Mouse (Mus musculus) heart, adult 2 months (tissue): ENCODE data around the gene Ccdc113. TPM values are rescaled to one million over a fixed set of nuclear protein-coding genes. Genes with fewer than 3 reads are reported as not detected.

Experiments
- DNase-seq, 2 experiments: peaks; one replicate each; pipeline ENCODE4 v3.0.0; 2021
- H3K27ac ChIP-seq: fragments of 200-600 bp; 2 replicates; pipeline ENCODE4 v1.8.1; 2022
- H3K27me3 ChIP-seq: fragments of 200-500 bp; 2 replicates; pipeline ENCODE4 v1.6.1; 2012; ENCODE audit warnings: mild to moderate bottlenecking, low read length, inconsistent platforms, mixed read lengths; ENCODE audit not compliant: control insufficient read depth, insufficient read depth
- H3K36me3 ChIP-seq: fragments of 200-500 bp; 2 replicates; pipeline ENCODE4 v1.6.1; 2012; ENCODE audit warnings: low read length, inconsistent platforms; ENCODE audit not compliant: control insufficient read depth, insufficient read depth
- H3K4me1 ChIP-seq: fragments of 200-500 bp; 2 replicates; pipeline ENCODE4 v1.6.1; 2011; ENCODE audit warnings: low read length; ENCODE audit not compliant: control insufficient read depth, insufficient read depth
- H3K4me3 ChIP-seq: fragments of 200-600 bp; 2 replicates; pipeline ENCODE4 v1.8.1; 2022
- H3K79me2 ChIP-seq: fragments of 200-500 bp; replicated peaks from 2 replicates; pipeline ENCODE4 v1.6.1; 2012; ENCODE audit warnings: mild to moderate bottlenecking, inconsistent platforms, low read length, moderate library complexity, mixed read lengths; ENCODE audit not compliant: control insufficient read depth, insufficient read depth
- H3K9ac ChIP-seq: fragments of 200-500 bp; 2 replicates; pipeline ENCODE4 v1.6.1; 2012; ENCODE audit warnings: low read depth, mild to moderate bottlenecking, control low read depth, inconsistent platforms, low read length, mixed read lengths
- CTCF ChIP-seq: fragments of 200-600 bp; IDR thresholded peaks from 2 replicates; pipeline ENCODE4 v1.8.1; 2022; ENCODE audit warnings: antibody characterized with exemption, mild to moderate bottlenecking, moderate library complexity
- EP300 ChIP-seq: fragments of 200-500 bp; IDR thresholded peaks from 2 replicates; pipeline ENCODE4 v1.6.1; 2011; ENCODE audit warnings: low read depth, low read length, control low read depth; ENCODE audit not compliant: insufficient read depth
- POLR2A ChIP-seq: fragments of 200-500 bp; IDR thresholded peaks from 2 replicates; pipeline ENCODE4 v1.6.1; 2011; ENCODE audit warnings: mild to moderate bottlenecking, low read depth, low read length, control low read depth; ENCODE audit not compliant: insufficient read depth
- WGBS: fragments of 180-500 bp; shearing (Covaris S2); methylation state at CpG from one replicate; pipeline ENCODE4 v1.1.7; 2018; 5-methylcytosine and 5-hydroxymethylcytosine counted together
- intact Hi-C: fragments of 180-260 bp; cut with DNase I; formaldehyde crosslinking; loops from one replicate; pipeline ENCODE4 v1.15.1; 2025
- long read RNA-seq: library from polyadenylated mRNA; stranded (forward); transcript quantifications from one replicate; pipeline ENCODE4 v2.0.0, GENCODE M21; 2021
- polyA plus RNA-seq: library from polyadenylated mRNA; depleted of rRNA; stranded (reverse); fragments of >200 nt; gene quantifications from 2 replicates; pipeline ENCODE4 v1.2.3, GENCODE M21; 2012; rRNA removed
- total RNA-seq, 2 experiments: library from RNA; stranded (reverse); gene quantifications; 2 replicates each; pipeline ENCODE4 v1.2.3; 2021

The Ccdc113 gene
- not detected for total RNA-seq
- 0.14 TPM in 1 of 2 replicates, not detected in the other for polyA plus RNA-seq
- long read RNA-seq, result 0 reads

DNA sequence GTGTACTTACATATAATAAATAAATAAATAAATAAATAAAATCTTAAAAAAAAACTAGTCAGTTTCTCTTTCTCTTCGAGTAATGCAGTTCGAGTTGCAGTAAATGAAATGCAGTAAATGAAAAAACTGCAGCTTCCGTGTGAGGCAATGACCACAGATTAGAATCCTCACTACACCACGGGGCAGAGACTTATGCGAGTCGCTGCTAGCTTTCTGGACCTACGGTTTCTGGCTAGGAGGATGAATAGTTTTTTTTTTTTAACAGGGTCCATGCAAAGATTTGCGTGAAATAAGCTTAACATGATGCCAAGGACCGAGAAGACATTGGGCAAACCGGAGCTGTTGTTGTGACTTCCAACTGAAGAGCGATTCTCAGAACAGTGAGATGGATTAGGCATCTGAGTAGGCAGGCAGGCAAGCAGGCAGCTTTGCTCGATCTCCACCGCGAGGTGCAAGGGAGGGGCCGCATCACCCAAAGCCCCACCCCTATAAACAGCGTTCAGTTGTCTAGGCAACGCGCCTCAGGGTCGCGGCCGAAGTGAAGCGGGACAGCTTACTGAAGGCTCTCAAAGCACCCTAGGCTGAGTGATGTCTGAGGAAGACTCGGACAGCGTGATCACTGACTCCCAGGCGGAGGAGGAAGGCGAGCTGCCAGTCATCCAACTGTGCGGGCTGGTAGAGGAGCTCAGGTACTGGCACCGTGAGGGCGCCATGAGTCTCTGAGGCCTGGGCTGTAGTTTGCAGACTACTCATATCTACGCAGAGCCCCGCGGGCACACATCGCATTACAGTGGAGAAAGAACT is at the start of gene Ccdc113:
Gene Ccdc113 (plus strand): TSS at position 502 of the 804 bp plus-strand sequence.
- Histone ChIP-seq H3K9ac (0 out of 2 replicates have a peak within 1 kb of the TSS, but pooled peaks have one; percentile 9), H3K4me3 (peak within 1 kb of the TSS; percentile 43), H3K27me3 (no peaks in the 10 kb centered on the region), H3K36me3 (no peaks in the 10 kb centered on the region), H3K4me1 (no peaks in the 10 kb centered on the region), H3K79me2 (no peaks in the 10 kb centered on the region), H3K27ac (no peak within 1 kb of the TSS)
- intact Hi-C loops, result no loop called here
- peak; percentile 27 to 55 for DNase-seq
- TF ChIP-seq POLR2A, result no peak
- TF ChIP-seq CTCF, result no peak
- no peak for TF ChIP-seq EP300
- WGBS, result 8% methylated on average over 33 of the region's 33 CpGs

DNA sequence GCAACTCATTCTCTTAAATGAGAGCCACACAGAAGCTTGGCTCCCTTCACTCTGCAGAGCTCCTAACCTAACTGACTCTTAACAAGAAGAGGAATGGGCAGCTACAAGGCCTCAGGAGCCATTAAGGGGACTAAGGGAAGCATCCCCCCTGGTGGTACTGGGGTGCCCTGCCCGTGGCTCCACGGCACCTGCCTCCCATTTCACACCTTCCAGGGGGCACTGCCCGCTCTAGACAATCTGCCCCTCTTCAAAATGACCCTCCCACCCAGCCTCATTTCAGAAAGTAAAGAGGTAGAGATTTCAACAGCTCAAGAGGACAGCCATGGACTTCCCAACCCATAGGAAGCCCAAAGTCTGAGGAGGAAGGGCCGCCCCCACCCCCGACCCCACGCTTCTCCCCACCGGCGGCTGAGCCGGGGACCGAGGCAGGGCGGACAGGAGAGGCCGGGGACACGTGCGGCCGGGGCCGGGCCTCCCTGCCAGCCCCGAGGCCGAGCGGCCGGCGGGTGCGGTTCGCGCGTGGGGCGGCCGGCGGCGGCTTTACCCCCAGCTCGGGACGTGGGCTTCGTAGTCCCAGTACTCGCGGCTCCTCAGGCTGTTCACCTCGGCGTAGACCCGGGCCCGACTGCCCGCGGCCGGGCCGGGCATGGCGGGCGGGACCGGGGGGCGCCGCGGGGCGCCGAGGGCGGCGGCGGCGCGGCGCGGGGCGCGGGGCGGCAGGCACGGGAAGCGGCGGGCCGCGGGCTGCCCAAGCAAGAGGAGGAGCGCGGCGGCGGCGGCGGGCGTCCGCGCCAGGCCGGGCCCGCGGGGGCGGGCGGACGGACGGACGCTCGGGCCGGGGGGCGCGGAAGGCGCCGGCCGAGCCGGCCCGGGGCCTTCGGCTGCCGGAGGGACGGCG is 45.8 kb upstream of the Ccdc113 start:
- Histone ChIP-seq H3K9ac (peak overlapping the region; percentile 97), H3K4me1 (peaks cover 5% of the 10 kb centered on the region), H3K27me3 (no peaks in the 10 kb centered on the region), H3K36me3 (peaks cover 18% of the 10 kb centered on the region), H3K79me2 (peaks cover 4% of the 10 kb centered on the region), H3K4me3 (peak overlapping the region; percentile 68), H3K27ac (peak overlapping the region; percentile 73)
- intact Hi-C loops, result loop anchor here (5.0 kb wide), 2 partner anchors 51 to 141 kb away; no protein-coding TSS in a partner anchor
- TF ChIP-seq POLR2A (no peak), CTCF (no peak), EP300 (no peak)
- DNase-seq, result peak; percentile 7 to 25
- WGBS, result 2% methylated on average over 57 of the region's 95 CpGs

DNA sequence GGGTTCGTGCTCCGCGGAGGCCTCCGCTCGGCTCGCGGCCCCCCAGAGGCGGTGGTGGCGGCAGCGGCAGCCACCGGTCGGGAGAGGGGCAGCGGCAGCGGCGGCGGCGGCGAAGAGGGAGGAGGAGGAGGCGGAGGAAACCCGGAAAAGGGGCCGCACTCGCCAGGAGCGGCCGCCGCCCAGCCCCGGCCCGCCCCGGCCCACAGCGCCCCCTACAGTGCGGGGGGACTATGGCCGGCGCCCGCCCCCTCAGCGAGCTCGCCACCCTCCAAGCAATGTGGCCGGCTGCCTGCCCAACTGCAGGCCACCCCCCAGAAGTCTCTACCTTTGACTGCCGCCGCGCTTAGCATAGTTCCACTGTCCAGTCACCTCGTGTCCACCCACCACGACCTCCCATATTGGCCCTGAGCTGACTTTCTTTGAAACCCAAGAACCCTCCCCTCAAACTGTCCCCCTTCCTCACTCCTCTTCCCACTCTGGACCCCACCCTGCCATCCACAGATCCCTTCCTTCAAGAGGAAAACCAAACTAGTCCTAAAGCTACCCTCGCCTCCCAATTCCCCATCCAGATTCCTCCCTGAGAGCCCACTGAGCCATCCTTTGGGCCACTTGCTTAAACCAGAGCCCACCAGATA is 45.1 kb upstream of the Ccdc113 start:
- peak; percentile 89 to 96 for DNase-seq
- H3K27ac ChIP-seq, result peak overlapping the region; percentile 73
- intact Hi-C loops, result loop anchor here (5.0 kb wide), 2 partner anchors 52 to 142 kb away; no protein-coding TSS in a partner anchor

DNA sequence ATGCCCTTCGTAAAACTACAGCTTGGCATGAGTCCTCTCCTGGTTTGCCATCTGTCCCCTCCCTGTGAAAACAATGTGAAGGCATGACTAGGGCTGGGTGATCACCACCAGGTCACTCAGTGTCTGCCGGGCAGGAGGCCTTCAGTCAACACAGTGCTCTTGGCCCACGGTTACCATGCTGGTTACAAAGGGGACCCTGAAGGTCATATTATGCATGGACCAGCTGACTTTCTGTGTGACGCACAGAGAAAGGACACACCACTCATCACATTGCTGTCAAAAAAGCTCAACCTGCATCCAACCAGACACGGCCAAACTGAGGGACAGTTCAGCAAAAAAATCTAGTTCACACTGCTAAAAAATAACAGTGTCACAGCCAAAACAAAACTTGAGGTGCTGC is 43.9 kb upstream of the Ccdc113 start, which contains the start of gene Csnk2a2:
Gene Csnk2a2 (minus strand): TSS at position 34 of the 400 bp plus-strand sequence.
- TF ChIP-seq EP300 (no peak), POLR2A (no peak)
- WGBS, result 80% methylated on average over 5 of the region's 5 CpGs
- Histone ChIP-seq H3K4me1 (peaks cover 5% of the 10 kb centered on the region), H3K79me2 (peaks cover 4% of the 10 kb centered on the region), H3K4me3 (peak within 1 kb of the TSS; percentile 68), H3K9ac (peak within 1 kb of the TSS; percentile 67), H3K36me3 (peaks cover 18% of the 10 kb centered on the region), H3K27me3 (no peaks in the 10 kb centered on the region), H3K27ac (peak within 1 kb of the TSS; percentile 73)
- intact Hi-C loops, result no loop called here
- DNase-seq, result no peak

More for the DNA sequence above, 45.1 kb upstream of the Ccdc113 start:
- peak overlapping the region; percentile 68 for H3K4me3 ChIP-seq
- peak overlapping the region; percentile 97 for H3K9ac ChIP-seq
- TF ChIP-seq CTCF (peak; percentile 96), EP300 (no peak)
- 3% methylated on average over 14 of the region's 42 CpGs for WGBS
- peaks cover 5% of the 10 kb centered on the region for H3K4me1 ChIP-seq
- H3K27me3 ChIP-seq, result no peaks in the 10 kb centered on the region
- peaks cover 4% of the 10 kb centered on the region for H3K79me2 ChIP-seq
- H3K36me3 ChIP-seq, result peaks cover 18% of the 10 kb centered on the region

DNA sequence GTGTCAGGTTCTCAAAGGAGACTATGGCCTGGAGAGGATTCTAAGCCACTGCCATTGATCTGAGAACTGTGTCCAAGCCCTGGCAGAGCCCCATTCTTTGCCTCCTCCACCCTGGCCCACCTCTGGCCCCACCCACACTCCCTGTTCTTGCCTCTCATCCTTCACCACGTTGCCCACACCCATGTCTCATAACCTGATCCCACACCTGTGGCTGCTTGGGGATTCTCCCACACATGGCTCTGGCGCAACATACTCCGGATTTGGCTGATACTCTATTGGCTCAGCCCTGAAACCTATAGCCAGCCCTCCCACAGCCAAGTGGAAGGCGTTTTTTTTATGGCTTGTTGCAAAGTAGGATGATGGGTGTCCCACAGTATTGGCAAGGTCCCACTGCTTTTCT is 41.8 kb upstream of the Ccdc113 start:
- Histone ChIP-seq H3K9ac (no peak overlapping the region), H3K4me1 (peaks cover 5% of the 10 kb centered on the region), H3K79me2 (peaks cover 2% of the 10 kb centered on the region), H3K4me3 (no peak overlapping the region), H3K36me3 (peaks cover 5% of the 10 kb centered on the region), H3K27ac (no peak overlapping the region), H3K27me3 (no peaks in the 10 kb centered on the region)
- no peak for DNase-seq
- no peak for TF ChIP-seq CTCF
- no peak for TF ChIP-seq POLR2A
- no peak for TF ChIP-seq EP300
- 71% methylated on average over 4 of the region's 4 CpGs for WGBS
- intact Hi-C loops, result no loop called here
